Mouse (Mus musculus): Measurements from ENCODE around the gene Eef2. TPM values are rescaled to one million over a fixed set of nuclear protein-coding genes. Genes with fewer than 3 reads are reported as not detected.
"Not testable (repeated sequence)": the region's sequence is repeated elsewhere in the genome, so short reads cannot be mapped to it uniquely, and the experiment has no call there.

Gene Eef2
- polyA plus RNA-seq, 1 experiment from 2014 or later = 435 TPM

- H3K36me3 ChIP-seq (ENCODE audit: control insufficient read depth, insufficient read depth); H3K4me1 ChIP-seq (ENCODE audit: control insufficient read depth, insufficient read depth, low read length); H3K27me3 ChIP-seq (ENCODE audit: control insufficient read depth, insufficient read depth, low read length); H3K9ac ChIP-seq (ENCODE audit: low read length); H3K4me2 ChIP-seq (ENCODE audit: low read depth, low read length); H3K9me3 ChIP-seq (replicated peaks; ENCODE audit: control insufficient read depth, low read length); ATAC-seq (replicated peaks; ENCODE audit: extremely low read depth, insufficient read depth, low FRiP score); H3K4me3 ChIP-seq (ENCODE audit: low read length); H3K27ac ChIP-seq (ENCODE audit: low read length): not testable (repeated sequence)
- WGBS = 4% methylated on average over 1 of the region's 1 CpGs
Observed at GRCm38 (mm10) chr10:81217267-81217666, 40.8 kb downstream of the Eef2 start.

DNA sequence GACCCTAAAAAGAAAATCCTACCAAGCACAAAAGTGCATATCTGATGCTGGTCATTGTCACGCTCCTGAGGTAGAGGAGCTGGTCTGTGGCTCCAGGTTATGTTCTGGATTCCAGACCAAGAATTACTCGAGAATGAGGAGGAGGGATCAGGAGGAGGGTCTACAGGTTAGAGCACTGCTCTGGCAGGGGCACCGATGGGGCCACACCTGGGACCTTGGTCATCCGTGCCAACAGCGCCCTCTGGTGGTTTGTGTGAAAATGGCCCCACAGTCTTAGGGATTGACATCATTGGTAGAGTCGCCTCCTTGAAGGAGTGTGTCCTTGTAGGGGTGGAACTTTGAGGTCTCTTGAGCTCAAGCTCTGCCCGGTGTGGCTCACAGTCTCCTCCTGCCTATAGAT, 41.5 kb downstream of the Eef2 start:
- Histone ChIP-seq H3K27me3 (ENCODE audit: control insufficient read depth, insufficient read depth, low read length) (no peaks in the 10 kb centered on the region), H3K4me2 (ENCODE audit: low read depth, low read length) (no peak overlapping the region), H3K9me3 (replicated peaks; ENCODE audit: control insufficient read depth, low read length) (no peaks in the 10 kb centered on the region), H3K4me1 (ENCODE audit: control insufficient read depth, insufficient read depth, low read length) (no peaks in the 10 kb centered on the region), H3K27ac (ENCODE audit: low read length) (no peak overlapping the region), H3K36me3 (ENCODE audit: control insufficient read depth, insufficient read depth) (no peaks in the 10 kb centered on the region), H3K9ac (ENCODE audit: low read length) (no peak overlapping the region), H3K4me3 (ENCODE audit: low read length) (no peak overlapping the region)
- peak; percentile 64 for ATAC-seq (replicated peaks; ENCODE audit: extremely low read depth, insufficient read depth, low FRiP score)
- WGBS = 32% methylated on average over 7 of the region's 7 CpGs

DNA sequence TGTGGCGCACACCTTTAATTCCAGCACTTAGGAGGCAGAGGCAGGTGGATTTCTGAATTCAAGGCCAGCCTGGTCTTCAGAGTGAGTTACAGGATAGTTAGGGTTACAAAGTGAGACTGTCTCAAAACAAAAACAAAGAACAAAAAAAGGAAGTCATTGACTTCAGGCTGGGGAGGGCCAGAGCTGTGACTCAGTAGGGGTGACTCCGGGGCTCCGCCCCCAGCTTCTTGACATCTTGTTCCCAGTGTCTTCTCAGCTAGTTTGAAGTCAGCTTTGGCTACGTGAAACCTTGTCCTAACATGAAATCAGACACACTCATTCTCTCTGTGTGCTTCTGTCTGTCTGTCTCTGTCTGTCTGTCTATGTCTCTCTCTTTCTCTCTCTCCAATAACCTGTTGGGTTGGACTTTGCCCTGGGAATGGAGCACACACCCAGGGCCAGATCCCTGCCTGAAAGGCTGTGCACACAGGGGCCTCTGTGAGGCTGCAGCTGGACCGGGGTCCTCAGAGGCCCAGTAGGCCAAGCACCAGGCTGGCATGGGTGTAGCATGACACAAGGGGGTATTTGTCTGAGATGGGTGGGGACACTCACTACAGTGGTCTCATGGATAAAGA, 45.1 kb downstream of the Eef2 start:
- H3K27me3 ChIP-seq (ENCODE audit: control insufficient read depth, insufficient read depth, low read length) = no peaks in the 10 kb centered on the region
- 79% methylated on average over 5 of the region's 5 CpGs for WGBS
- no peak overlapping the region for H3K9ac ChIP-seq (ENCODE audit: low read length)
- no peaks in the 10 kb centered on the region for H3K36me3 ChIP-seq (ENCODE audit: control insufficient read depth, insufficient read depth)
- H3K4me2 ChIP-seq (ENCODE audit: low read depth, low read length) = no peak overlapping the region
- H3K9me3 ChIP-seq (replicated peaks; ENCODE audit: control insufficient read depth, low read length) = no peaks in the 10 kb centered on the region
- no peak for ATAC-seq (replicated peaks; ENCODE audit: extremely low read depth, insufficient read depth, low FRiP score)
- H3K4me3 ChIP-seq (ENCODE audit: low read length) = no peak overlapping the region
- no peak overlapping the region for H3K27ac ChIP-seq (ENCODE audit: low read length)
- no peaks in the 10 kb centered on the region for H3K4me1 ChIP-seq (ENCODE audit: control insufficient read depth, insufficient read depth, low read length)

DNA sequence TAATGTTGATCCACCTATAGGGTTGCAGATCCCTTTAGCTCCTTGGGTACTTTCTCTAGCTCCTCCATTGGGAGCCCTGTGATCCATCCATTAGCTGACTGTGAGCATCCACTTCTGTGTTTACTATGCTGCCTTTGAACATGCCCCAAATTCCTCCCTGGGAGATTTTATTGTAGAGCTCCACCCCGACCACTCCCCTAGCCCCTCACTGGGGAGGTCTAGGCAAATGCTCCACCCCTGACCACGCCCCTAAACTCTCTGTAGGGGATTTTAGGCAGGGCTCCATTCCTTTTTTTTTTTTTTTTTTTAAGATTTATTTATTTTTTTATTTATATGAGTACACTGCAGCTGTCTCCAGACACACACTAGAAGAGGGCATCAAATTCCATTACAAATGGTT, 47.3 kb downstream of the Eef2 start:
- not testable (repeated sequence) for H3K9ac ChIP-seq (ENCODE audit: low read length); H3K4me1 ChIP-seq (ENCODE audit: control insufficient read depth, insufficient read depth, low read length)

GRCm38 (mm10) chr10:81229735-81230437, 53.5 kb downstream of the Eef2 start:
- ATAC-seq (replicated peaks; ENCODE audit: extremely low read depth, insufficient read depth, low FRiP score) = no peak
- H3K36me3 ChIP-seq (ENCODE audit: control insufficient read depth, insufficient read depth) = no peaks in the 10 kb centered on the region
- WGBS = 8% methylated on average over 20 of the region's 20 CpGs
- H3K9me3 ChIP-seq (replicated peaks; ENCODE audit: control insufficient read depth, low read length) = no peaks in the 10 kb centered on the region
- no peak overlapping the region for H3K27ac ChIP-seq (ENCODE audit: low read length)
- H3K27me3 ChIP-seq (ENCODE audit: control insufficient read depth, insufficient read depth, low read length) = peaks cover 16% of the 10 kb centered on the region
- H3K4me2 ChIP-seq (ENCODE audit: low read depth, low read length) = peak overlapping the region; percentile 48
- peak overlapping the region; percentile 22; the same call in 1 of the 2 replicates for H3K4me3 ChIP-seq (ENCODE audit: low read length)
- H3K9ac ChIP-seq (ENCODE audit: low read length) = no peak overlapping the region
- 0 out of 2 replicates have a peak, but pooled peaks cover 12% of the 10 kb centered on the region for H3K4me1 ChIP-seq (ENCODE audit: control insufficient read depth, insufficient read depth, low read length)

More for the DNA sequence above, 47.3 kb downstream of the Eef2 start:
- not testable (repeated sequence) for H3K36me3 ChIP-seq (ENCODE audit: control insufficient read depth, insufficient read depth); H3K4me3 ChIP-seq (ENCODE audit: low read length); H3K4me2 ChIP-seq (ENCODE audit: low read depth, low read length); ATAC-seq (replicated peaks; ENCODE audit: extremely low read depth, insufficient read depth, low FRiP score); H3K27me3 ChIP-seq (ENCODE audit: control insufficient read depth, insufficient read depth, low read length); H3K9me3 ChIP-seq (replicated peaks; ENCODE audit: control insufficient read depth, low read length); H3K27ac ChIP-seq (ENCODE audit: low read length)
- WGBS = 51% methylated on average over 2 of the region's 2 CpGs

- Histone ChIP-seq H3K9me3 (replicated peaks; ENCODE audit: control insufficient read depth, low read length) (no peaks in the 10 kb centered on the region), H3K27me3 (ENCODE audit: control insufficient read depth, insufficient read depth, low read length) (peaks cover 16% of the 10 kb centered on the region), H3K4me1 (ENCODE audit: control insufficient read depth, insufficient read depth, low read length) (0 out of 2 replicates have a peak, but pooled peaks cover 12% of the 10 kb centered on the region), H3K4me2 (ENCODE audit: low read depth, low read length) (peak within 1 kb of the TSS; percentile 48), H3K4me3 (ENCODE audit: low read length) (peak within 1 kb of the TSS; percentile 22; the same call in 1 of the 2 replicates), H3K9ac (ENCODE audit: low read length) (no peak within 1 kb of the TSS), H3K27ac (ENCODE audit: low read length) (no peak within 1 kb of the TSS), H3K36me3 (ENCODE audit: control insufficient read depth, insufficient read depth) (no peaks in the 10 kb centered on the region)
- 13% methylated on average over 27 of the region's 27 CpGs for WGBS
- no peak for ATAC-seq (replicated peaks; ENCODE audit: extremely low read depth, insufficient read depth, low FRiP score)
Observed at GRCm38 (mm10) chr10:81230438-81231332, 54.3 kb downstream of the Eef2 start, which contains the start of gene Atcay. Gene Atcay, minus strand, starts transcription at chr10:81230833.

GRCm38 (mm10) chr10:81231436-81231835, 55.0 kb downstream of the Eef2 start:
- no peaks in the 10 kb centered on the region for H3K36me3 ChIP-seq (ENCODE audit: control insufficient read depth, insufficient read depth)
- no peak overlapping the region for H3K27ac ChIP-seq (ENCODE audit: low read length)
- H3K4me3 ChIP-seq (ENCODE audit: low read length) = no peak overlapping the region
- 51% methylated on average over 7 of the region's 7 CpGs for WGBS
- H3K4me1 ChIP-seq (ENCODE audit: control insufficient read depth, insufficient read depth, low read length) = 0 out of 2 replicates have a peak, but pooled peaks cover 12% of the 10 kb centered on the region
- H3K9ac ChIP-seq (ENCODE audit: low read length) = no peak overlapping the region
- H3K27me3 ChIP-seq (ENCODE audit: control insufficient read depth, insufficient read depth, low read length) = peaks cover 16% of the 10 kb centered on the region
- no peak overlapping the region for H3K4me2 ChIP-seq (ENCODE audit: low read depth, low read length)
- ATAC-seq (replicated peaks; ENCODE audit: extremely low read depth, insufficient read depth, low FRiP score) = no peak
- no peaks in the 10 kb centered on the region for H3K9me3 ChIP-seq (replicated peaks; ENCODE audit: control insufficient read depth, low read length)

Data from heart, embryonic 16.5 days (tissue).